Mouse (Mus musculus) hindbrain, embryonic 12.5 days (tissue): ENCODE measurements around the gene Gja4. TPM values are rescaled to one million over a fixed set of nuclear protein-coding genes. Genes with fewer than 3 reads are reported as not detected.
A peak's percentile ranks its signal among the peaks of the same experiment; 100 is the strongest.

Experiments
- ATAC-seq: fragments of 200-750 bp; cut with Nextera tagmentation; 2 replicates; pipeline ENCODE4 v1.8.0; 2017; ENCODE audit warnings: moderate TSS enrichment; ENCODE audit not compliant: low FRiP score
- H3K27ac ChIP-seq: fragments of 300-500 bp; sonication (generic); 2 replicates; pipeline ENCODE4 v1.5.1; 2016; ENCODE audit warnings: mild to moderate bottlenecking
- H3K27me3 ChIP-seq: fragments of 300-500 bp; sonication (generic); 2 replicates; pipeline ENCODE4 v1.6.1; 2016; ENCODE audit warnings: mild to moderate bottlenecking
- H3K36me3 ChIP-seq: fragments of 300-500 bp; sonication (generic); 2 replicates; pipeline ENCODE4 v1.6.1; 2016; ENCODE audit warnings: mild to moderate bottlenecking
- H3K4me1 ChIP-seq: fragments of 300-500 bp; sonication (generic); 2 replicates; pipeline ENCODE4 v1.6.1; 2016
- H3K4me2 ChIP-seq: fragments of 300-500 bp; sonication (generic); replicated peaks from 2 replicates; pipeline ENCODE4 v1.6.1; 2016; ENCODE audit warnings: mild to moderate bottlenecking
- H3K4me3 ChIP-seq: fragments of 300-500 bp; sonication (generic); 2 replicates; pipeline ENCODE4 v1.5.1; 2016; ENCODE audit warnings: mild to moderate bottlenecking
- H3K9ac ChIP-seq: fragments of 300-500 bp; sonication (generic); 2 replicates; pipeline ENCODE4 v1.6.1; 2016; ENCODE audit warnings: mild to moderate bottlenecking, moderate library complexity
- H3K9me3 ChIP-seq: fragments of 300-500 bp; sonication (generic); replicated peaks from 2 replicates; pipeline ENCODE4 v1.6.1; 2016; ENCODE audit warnings: mild to moderate bottlenecking
- WGBS: fragments of 180-500 bp; shearing (Covaris S2); methylation state at CpG from one replicate; pipeline ENCODE4 v1.1.7; 2016; 5-methylcytosine and 5-hydroxymethylcytosine counted together
- polyA plus RNA-seq: library from polyadenylated mRNA; unstranded; fragments of >200 nt; fragmentation: Nextera tagmentation; extraction: Ambion mirVana; gene quantifications from 2 replicates; pipeline ENCODE4 v1.2.1, GENCODE M21; 2016

Gja4 gene
- polyA plus RNA-seq, 1 experiment from 2014 or later, result 13.9 TPM

GRCm38 (mm10) chr4:127317143-127317542, 3.3 kb upstream of the Gja4 start:
- Histone ChIP-seq H3K9ac (no peak overlapping the region), H3K9me3 (no peaks in the 10 kb centered on the region), H3K36me3 (no peaks in the 10 kb centered on the region), H3K4me3 (no peak overlapping the region), H3K4me2 (no peak overlapping the region), H3K4me1 (peaks cover 11% of the 10 kb centered on the region), H3K27ac (no peak overlapping the region), H3K27me3 (peaks cover 28% of the 10 kb centered on the region)
- WGBS, result 61% methylated on average over 4 of the region's 4 CpGs
- ATAC-seq, result no peak

- peaks cover 11% of the 10 kb centered on the region for H3K4me1 ChIP-seq
- H3K4me3 ChIP-seq, result no peak overlapping the region
- no peak overlapping the region for H3K27ac ChIP-seq
- H3K9me3 ChIP-seq, result no peaks in the 10 kb centered on the region
- H3K4me2 ChIP-seq, result no peak overlapping the region
- H3K36me3 ChIP-seq, result no peaks in the 10 kb centered on the region
- no peak overlapping the region for H3K9ac ChIP-seq
- WGBS, result 86% methylated on average over 8 of the region's 8 CpGs
- ATAC-seq, result no peak
- peaks cover 37% of the 10 kb centered on the region for H3K27me3 ChIP-seq
These were observed 1.9 kb upstream of the Gja4 start for GRCm38 (mm10) chr4:127315753-127316152.

GRCm38 (mm10) chr4:127314585-127314984, 746 bp upstream of the Gja4 start:
- 46% methylated on average over 9 of the region's 9 CpGs for WGBS
- ATAC-seq, result no peak
- Histone ChIP-seq H3K36me3 (no peaks in the 10 kb centered on the region), H3K27me3 (peaks cover 37% of the 10 kb centered on the region), H3K4me2 (peak overlapping the region; percentile 93), H3K9me3 (no peaks in the 10 kb centered on the region), H3K4me3 (peak overlapping the region; percentile 48; the same call in 1 of the 2 replicates), H3K27ac (no peak overlapping the region), H3K4me1 (peaks cover 11% of the 10 kb centered on the region), H3K9ac (no peak overlapping the region; the same call in 1 of the 2 replicates)

GRCm38 (mm10) chr4:127312349-127312748, 1.5 kb downstream of the Gja4 start:
- no peak overlapping the region for H3K4me2 ChIP-seq

GRCm38 (mm10) chr4:127311561-127311960, 2.3 kb downstream of the Gja4 start:
- ATAC-seq, result no peak
- H3K4me1 ChIP-seq, result peaks cover 11% of the 10 kb centered on the region
- H3K9ac ChIP-seq, result no peak overlapping the region
- no peak overlapping the region for H3K27ac ChIP-seq
- no peaks in the 10 kb centered on the region for H3K9me3 ChIP-seq
- peaks cover 37% of the 10 kb centered on the region for H3K27me3 ChIP-seq
- no peaks in the 10 kb centered on the region for H3K36me3 ChIP-seq
- H3K4me3 ChIP-seq, result no peak overlapping the region
- WGBS, result 61% methylated on average over 9 of the region's 9 CpGs
- no peak overlapping the region for H3K4me2 ChIP-seq

More at GRCm38 (mm10) chr4:127312349-127312748, 1.5 kb downstream of the Gja4 start:
- WGBS, result 64% methylated on average over 24 of the region's 24 CpGs
- no peak overlapping the region for H3K9ac ChIP-seq
- H3K4me1 ChIP-seq, result peaks cover 11% of the 10 kb centered on the region
- no peak overlapping the region for H3K4me3 ChIP-seq
- H3K9me3 ChIP-seq, result no peaks in the 10 kb centered on the region
- peaks cover 37% of the 10 kb centered on the region for H3K27me3 ChIP-seq
- ATAC-seq, result no peak
- no peak overlapping the region for H3K27ac ChIP-seq
- no peaks in the 10 kb centered on the region for H3K36me3 ChIP-seq

GRCm38 (mm10) chr4:127306915-127307314, 6.9 kb downstream of the Gja4 start:
- WGBS, result 60% methylated on average over 2 of the region's 2 CpGs
- Histone ChIP-seq H3K9ac (no peak overlapping the region), H3K36me3 (no peaks in the 10 kb centered on the region), H3K4me1 (no peaks in the 10 kb centered on the region), H3K4me3 (no peak overlapping the region), H3K4me2 (no peak overlapping the region), H3K27ac (no peak overlapping the region), H3K9me3 (no peaks in the 10 kb centered on the region), H3K27me3 (peaks cover 7% of the 10 kb centered on the region)
- ATAC-seq, result no peak

GRCm38 (mm10) chr4:127303796-127304195, 10.0 kb downstream of the Gja4 start:
- no peaks in the 10 kb centered on the region for H3K36me3 ChIP-seq
- H3K27me3 ChIP-seq, result no peaks in the 10 kb centered on the region
- H3K9ac ChIP-seq, result no peak overlapping the region
- H3K9me3 ChIP-seq, result no peaks in the 10 kb centered on the region
- H3K4me3 ChIP-seq, result no peak overlapping the region
- WGBS, result 83% methylated on average over 3 of the region's 3 CpGs
- ATAC-seq, result no peak
- H3K4me2 ChIP-seq, result no peak overlapping the region
- H3K4me1 ChIP-seq, result no peaks in the 10 kb centered on the region
- no peak overlapping the region for H3K27ac ChIP-seq

GRCm38 (mm10) chr4:127300503-127300902, 13.3 kb downstream of the Gja4 start:
- Histone ChIP-seq H3K4me1 (no peaks in the 10 kb centered on the region), H3K9ac (no peak overlapping the region), H3K27ac (no peak overlapping the region), H3K4me3 (no peak overlapping the region), H3K4me2 (no peak overlapping the region), H3K27me3 (no peaks in the 10 kb centered on the region), H3K9me3 (no peaks in the 10 kb centered on the region), H3K36me3 (no peaks in the 10 kb centered on the region)
- no peak for ATAC-seq
- 84% methylated on average over 5 of the region's 5 CpGs for WGBS

- no peak overlapping the region for H3K4me2 ChIP-seq
- ATAC-seq, result no peak
- no peak overlapping the region for H3K4me3 ChIP-seq
- no peak overlapping the region for H3K27ac ChIP-seq
- 60% methylated on average over 5 of the region's 5 CpGs for WGBS
- H3K9ac ChIP-seq, result no peak overlapping the region
- no peaks in the 10 kb centered on the region for H3K27me3 ChIP-seq
- H3K36me3 ChIP-seq, result no peaks in the 10 kb centered on the region
- no peaks in the 10 kb centered on the region for H3K9me3 ChIP-seq
- H3K4me1 ChIP-seq, result 0 out of 2 replicates have a peak, but pooled peaks cover 3% of the 10 kb centered on the region
These were observed 21.2 kb downstream of the Gja4 start for GRCm38 (mm10) chr4:127292631-127293030.

GRCm38 (mm10) chr4:127289039-127289548, 24.7 kb downstream of the Gja4 start:
- H3K9me3 ChIP-seq, result no peaks in the 10 kb centered on the region
- ATAC-seq, result no peak
- 59% methylated on average over 6 of the region's 6 CpGs for WGBS
- H3K4me2 ChIP-seq, result no peak overlapping the region
- H3K9ac ChIP-seq, result no peak overlapping the region
- no peaks in the 10 kb centered on the region for H3K27me3 ChIP-seq
- H3K4me3 ChIP-seq, result no peak overlapping the region
- H3K36me3 ChIP-seq, result no peaks in the 10 kb centered on the region
- H3K4me1 ChIP-seq, result 0 out of 2 replicates have a peak, but pooled peaks cover 3% of the 10 kb centered on the region
- no peak overlapping the region for H3K27ac ChIP-seq

GRCm38 (mm10) chr4:127286907-127287306, 26.9 kb downstream of the Gja4 start:
- Histone ChIP-seq H3K36me3 (no peaks in the 10 kb centered on the region), H3K27ac (no peak overlapping the region), H3K4me3 (no peak overlapping the region), H3K9ac (no peak overlapping the region), H3K4me1 (no peaks in the 10 kb centered on the region), H3K4me2 (no peak overlapping the region), H3K9me3 (no peaks in the 10 kb centered on the region), H3K27me3 (no peaks in the 10 kb centered on the region)
- ATAC-seq, result no peak
- 73% methylated on average over 4 of the region's 4 CpGs for WGBS

GRCm38 (mm10) chr4:127279241-127279640, 34.6 kb downstream of the Gja4 start:
- no peaks in the 10 kb centered on the region for H3K36me3 ChIP-seq
- no peaks in the 10 kb centered on the region for H3K27me3 ChIP-seq
- H3K9ac ChIP-seq, result no peak overlapping the region
- H3K4me1 ChIP-seq, result peaks cover 6% of the 10 kb centered on the region; the same call in 1 of the 2 replicates
- no peak overlapping the region for H3K4me2 ChIP-seq
- no peaks in the 10 kb centered on the region for H3K9me3 ChIP-seq
- no peak overlapping the region for H3K4me3 ChIP-seq
- no peak overlapping the region for H3K27ac ChIP-seq
- no peak for ATAC-seq
- 75% methylated on average over 9 of the region's 9 CpGs for WGBS

- Histone ChIP-seq H3K4me2 (no peak overlapping the region), H3K27ac (no peak overlapping the region), H3K9ac (no peak overlapping the region), H3K4me3 (no peak overlapping the region), H3K27me3 (no peaks in the 10 kb centered on the region), H3K4me1 (peaks cover 6% of the 10 kb centered on the region; the same call in 1 of the 2 replicates), H3K9me3 (no peaks in the 10 kb centered on the region), H3K36me3 (no peaks in the 10 kb centered on the region)
- WGBS, result 48% methylated on average over 9 of the region's 9 CpGs
- no peak for ATAC-seq
These were observed 35.3 kb downstream of the Gja4 start for GRCm38 (mm10) chr4:127278451-127279001.
